Mouse (Mus musculus) CH12.LX (cell line): ENCODE data around the gene Gm4869. TPM values are rescaled to one million over a fixed set of nuclear protein-coding genes. Genes with fewer than 3 reads are reported as not detected.
"Not testable (repeated sequence)": the region's sequence is repeated elsewhere in the genome, so short reads cannot be mapped to it uniquely, and the experiment has no call there.

Experiments
- DNase-seq: peaks from one replicate; pipeline ENCODE4 v3.0.0-alpha.2; 2013; ENCODE audit errors: extremely low read depth
- H3K27ac ChIP-seq: 2 replicates; pipeline ENCODE4 v1.5.1; 2012; ENCODE audit warnings: low read depth, mild to moderate bottlenecking, control low read depth, moderate library complexity; ENCODE audit not compliant: insufficient read depth
- H3K27me3 ChIP-seq: replicated peaks from 2 replicates; pipeline ENCODE3; 2012; ENCODE audit warnings: inconsistent platforms
- H3K36me3 ChIP-seq, 2 experiments: replicated peaks in 1 of 2; 2 replicates each; pipeline versions ENCODE3 to v1.6.1; 2012; ENCODE audit warnings: inconsistent platforms in 1 of 2, low read length in 1 of 2, mild to moderate bottlenecking in 1 of 2, mixed read lengths in 1 of 2, moderate library complexity in 1 of 2; ENCODE audit not compliant: control insufficient read depth in 1 of 2, insufficient read depth in 1 of 2
- H3K4me1 ChIP-seq, 2 experiments: 2 replicates each; pipeline ENCODE4 v1.6.1; 2012; ENCODE audit warnings: inconsistent platforms in 1 of 2, moderate library complexity in 1 of 2; ENCODE audit not compliant: insufficient read depth in 2 of 2, control insufficient read depth in 1 of 2
- H3K4me2 ChIP-seq: 2 replicates; pipeline ENCODE4 v1.6.1; 2012; ENCODE audit warnings: low read depth, mild to moderate bottlenecking, control low read depth; ENCODE audit not compliant: poor library complexity, insufficient read depth, severe bottlenecking
- H3K4me3 ChIP-seq, 3 experiments: fragments of 150-350 bp in 1 of 3; sonication (generic) in 1 of 3; replicated peaks in 1 of 3; 2 replicates each; pipeline versions ENCODE3 to v1.5.1; 2011 to 2012; ENCODE audit warnings: low read depth in 2 of 3, low read length in 2 of 3, mild to moderate bottlenecking in 2 of 3, moderate library complexity in 2 of 3, control low read depth in 1 of 3, improper control_type of control experiment in 1 of 3, inconsistent platforms in 1 of 3, mixed read lengths in 1 of 3; ENCODE audit not compliant: poor library complexity in 1 of 3
- H3K79me2 ChIP-seq: replicated peaks from 2 replicates; pipeline ENCODE4 v1.6.1; 2012; ENCODE audit warnings: mild to moderate bottlenecking, moderate library complexity; ENCODE audit not compliant: control insufficient read depth, poor library complexity, insufficient read depth, severe bottlenecking; ENCODE audit errors: extremely low read depth
- H3K9ac ChIP-seq: 2 replicates; pipeline ENCODE4 v1.6.1; 2012; ENCODE audit warnings: low read depth, mild to moderate bottlenecking, control low read depth, moderate library complexity; ENCODE audit not compliant: insufficient read depth
- H3K9me3 ChIP-seq: replicated peaks from 2 replicates; pipeline ENCODE3; 2012; ENCODE audit warnings: low read length, inconsistent platforms, mixed read lengths
- CHD1 ChIP-seq: IDR thresholded peaks from 2 replicates; pipeline ENCODE4 v1.6.1; 2012; ENCODE audit warnings: low read depth, low read length, improper control_type of control experiment, inconsistent platforms
- CTCF ChIP-seq, 2 experiments: IDR thresholded peaks in 1 of 2; conservative IDR thresholded peaks in 1 of 2; 2 replicates each; pipeline ENCODE4 v1.5.1; 2011 to 2012; ENCODE audit warnings: low read depth in 2 of 2, low read length in 2 of 2, improper control_type of control experiment in 1 of 2, inconsistent platforms in 1 of 2, mild to moderate bottlenecking in 1 of 2, moderate library complexity in 1 of 2
- ELF1 ChIP-seq: IDR thresholded peaks from 2 replicates; pipeline ENCODE4 v1.6.1; 2014; ENCODE audit warnings: low read depth, mild to moderate bottlenecking, inconsistent platforms, low read length, improper control_type of control experiment
- ETS1 ChIP-seq: conservative IDR thresholded peaks from 2 replicates; pipeline ENCODE4 v1.6.1; 2012; ENCODE audit warnings: low read depth, mild to moderate bottlenecking, inconsistent platforms, low read length, improper control_type of control experiment, moderate library complexity
- JUND ChIP-seq: conservative IDR thresholded peaks from 2 replicates; pipeline ENCODE4 v1.6.1; 2011; ENCODE audit warnings: low read depth, low read length, improper control_type of control experiment
- MAFK ChIP-seq: IDR thresholded peaks from 2 replicates; pipeline ENCODE4 v1.6.1; 2011; ENCODE audit warnings: low read length, improper control_type of control experiment; ENCODE audit not compliant: insufficient replicate concordance
- MAX ChIP-seq: IDR thresholded peaks from 2 replicates; pipeline ENCODE4 v1.6.1; 2011; ENCODE audit warnings: low read length, improper control_type of control experiment
- MEF2A ChIP-seq: IDR thresholded peaks from 2 replicates; pipeline ENCODE4 v1.6.1; 2014; ENCODE audit warnings: low read depth, mild to moderate bottlenecking, inconsistent platforms, low read length, improper control_type of control experiment, borderline replicate concordance
- MXI1 ChIP-seq: IDR thresholded peaks from 2 replicates; pipeline ENCODE4 v1.6.1; 2011; ENCODE audit warnings: mild to moderate bottlenecking, low read depth, low read length, improper control_type of control experiment
- MYC ChIP-seq: IDR thresholded peaks from 2 replicates; pipeline ENCODE4 v1.6.1; 2011; ENCODE audit warnings: low read depth, mild to moderate bottlenecking, improper control_type of control experiment, low read length
- NELFE ChIP-seq: IDR thresholded peaks from 2 replicates; pipeline ENCODE4 v1.6.1; 2011; ENCODE audit warnings: low read depth, low read length, improper control_type of control experiment
- NRF1 ChIP-seq: IDR thresholded peaks from 2 replicates; pipeline ENCODE4 v1.6.1; 2014; ENCODE audit warnings: low read depth, mild to moderate bottlenecking, inconsistent platforms, low read length, improper control_type of control experiment, moderate library complexity
- PAX5 ChIP-seq: IDR thresholded peaks from 2 replicates; pipeline ENCODE4 v1.6.1; 2012; ENCODE audit warnings: low read length, inconsistent platforms, mixed read lengths
- POLR2AphosphoS2 ChIP-seq: IDR thresholded peaks from 2 replicates; pipeline ENCODE4 v1.6.1; 2011; ENCODE audit warnings: low read depth, low read length, improper control_type of control experiment
- SIN3A ChIP-seq: IDR thresholded peaks from 2 replicates; pipeline ENCODE4 v1.6.1; 2012; ENCODE audit warnings: low read length, improper control_type of control experiment, inconsistent platforms
- SMC3 ChIP-seq: IDR thresholded peaks from 2 replicates; pipeline ENCODE4 v1.6.1; 2011; ENCODE audit warnings: low read depth, low read length, improper control_type of control experiment
- USF2 ChIP-seq: conservative IDR thresholded peaks from 2 replicates; pipeline ENCODE4 v1.6.1; 2011; ENCODE audit warnings: low read depth, low read length, improper control_type of control experiment
- ZKSCAN1 ChIP-seq: IDR thresholded peaks from 2 replicates; pipeline ENCODE4 v1.6.1; 2012; ENCODE audit warnings: low read depth, inconsistent platforms, low read length, improper control_type of control experiment, borderline replicate concordance
- ZMIZ1 ChIP-seq: IDR thresholded peaks from 2 replicates; pipeline ENCODE4 v1.6.1; 2012; ENCODE audit warnings: low read depth, mild to moderate bottlenecking, inconsistent platforms, low read length, improper control_type of control experiment
- ZNF384 ChIP-seq: IDR thresholded peaks from 2 replicates; pipeline ENCODE4 v1.6.1; 2012; ENCODE audit warnings: low read depth, low read length, improper control_type of control experiment, inconsistent platforms
- dilution Hi-C: fragments of 300-500 bp; cut with MboI; formaldehyde crosslinking; loops from 2 replicates; pipeline ENCODE4 v1.14.3; 2020; ENCODE audit warnings: low sequenced_read_pairs; ENCODE audit not compliant: extremely low pct_unique_long_range_greater_than_20kb, extremely low pct_ligation_motif_present
- in situ Hi-C: fragments of 300-500 bp; cut with MboI; formaldehyde crosslinking; loops from 3 replicates; pipeline ENCODE4 v1.14.3; 2019; ENCODE audit warnings: low sequenced_read_pairs, low pct_ligation_motif_present, low pct_unique_long_range_greater_than_20kb, mixed read lengths
- polyA plus RNA-seq: library from polyadenylated mRNA; unstranded; fragments of >175 nt; gene quantifications from 2 replicates; pipeline ENCODE4 v1.2.1, GENCODE M21; 2012; ENCODE audit warnings: low read depth; ENCODE audit not compliant: insufficient read length
- total RNA-seq, 2 experiments: library from RNA; depleted of rRNA; stranded (reverse); fragments of 300-350 nt in 1 of 2; fragments of >200 nt in 1 of 2; gene quantifications; 2 replicates each; pipeline ENCODE4 v1.2.3; 2012 to 2014

The Gm4869 gene
- total and polyA plus RNA-seq, 3 experiments: not detected

- H3K36me3 ChIP-seq: peaks cover 0 to 2% of the 10 kb centered on the region in 2 experiments
- H3K27ac ChIP-seq: no peak overlapping the region
- no peaks in the 10 kb centered on the region for H3K79me2 ChIP-seq
- H3K4me1 ChIP-seq: peaks cover 0 to 4% of the 10 kb centered on the region in 2 experiments; a peak in 2 of 4 replicates
- no peak overlapping the region for H3K9ac ChIP-seq
- no peaks in the 10 kb centered on the region for H3K27me3 ChIP-seq
- DNase-seq: no peak
- dilution Hi-C loops (no loop called here), in situ Hi-C loops (no loop called here)
- no peak overlapping the region for H3K4me3 ChIP-seq
- no peak overlapping the region for H3K4me2 ChIP-seq
- TF ChIP-seq MAX (no peak), CHD1 (no peak), ZNF384 (no peak), MYC (no peak), POLR2AphosphoS2 (no peak), MXI1 (no peak), ELF1 (no peak), MAFK (no peak), NELFE (no peak), SIN3A (no peak), USF2 (no peak), ETS1 (no peak), NRF1 (no peak), ZMIZ1 (no peak)
- no peaks in the 10 kb centered on the region for H3K9me3 ChIP-seq
Observed at GRCm38 (mm10) chr5:140455466-140455865, 10.0 kb downstream of the Gm4869 start.

GRCm38 (mm10) chr5:140461476-140461875 is 16.0 kb downstream of the Gm4869 start:
- Histone ChIP-seq H3K4me3 (no peak overlapping the region), H3K9me3 (peaks cover 15% of the 10 kb centered on the region), H3K79me2 (no peaks in the 10 kb centered on the region), H3K4me2 (no peak overlapping the region), H3K9ac (no peak overlapping the region), H3K27me3 (no peaks in the 10 kb centered on the region), H3K36me3 (peaks cover 0 to 12% of the 10 kb centered on the region in 2 experiments), H3K27ac (no peak overlapping the region), H3K4me1 (no peaks in the 10 kb centered on the region)
- dilution Hi-C loops (no loop called here), in situ Hi-C loops (no loop called here)
- TF ChIP-seq PAX5 (no peak), MEF2A (no peak), POLR2AphosphoS2 (no peak), USF2 (no peak), JUND (no peak), ZKSCAN1 (no peak), CTCF (conservative IDR thresholded peaks at IDR 0.05 in 1 of 2, IDR thresholded peaks at IDR 0.05 in 1 of 2; ENCODE audit: low read depth in 2 of 2, low read length in 2 of 2) (no peak), SMC3 (no peak), ETS1 (no peak), ELF1 (no peak)
- no peak for DNase-seq

GRCm38 (mm10) chr5:140463151-140463550 is 17.7 kb downstream of the Gm4869 start:
- H3K79me2 ChIP-seq, in situ Hi-C loops, H3K27me3 ChIP-seq, H3K4me2 ChIP-seq, H3K9ac ChIP-seq, H3K4me1 ChIP-seq, DNase-seq, H3K27ac ChIP-seq, H3K4me3 ChIP-seq, dilution Hi-C loops: not testable (repeated sequence)
- Histone ChIP-seq H3K9me3 (peaks cover 15% of the 10 kb centered on the region), H3K36me3 (peaks cover 0 to 12% of the 10 kb centered on the region in 2 experiments)
